Mouse (Mus musculus) lung, adult 2 months (tissue): ENCODE measurements around the gene Cyp3a13.
A peak's percentile ranks its signal among the peaks of the same experiment; 100 is the strongest.

Experiments
- CTCF ChIP-seq: fragments of 200-500 bp; IDR thresholded peaks from 2 replicates; pipeline ENCODE4 v1.5.1; 2011; ENCODE audit warnings: mild to moderate bottlenecking, low read length, control low read depth; ENCODE audit not compliant: insufficient read depth
- POLR2A ChIP-seq: fragments of 200-500 bp; IDR thresholded peaks from 2 replicates; pipeline ENCODE4 v1.6.1; 2011; ENCODE audit warnings: low read depth, mild to moderate bottlenecking, control low read depth, low read length, borderline replicate concordance; ENCODE audit errors: extremely low read depth

DNA sequence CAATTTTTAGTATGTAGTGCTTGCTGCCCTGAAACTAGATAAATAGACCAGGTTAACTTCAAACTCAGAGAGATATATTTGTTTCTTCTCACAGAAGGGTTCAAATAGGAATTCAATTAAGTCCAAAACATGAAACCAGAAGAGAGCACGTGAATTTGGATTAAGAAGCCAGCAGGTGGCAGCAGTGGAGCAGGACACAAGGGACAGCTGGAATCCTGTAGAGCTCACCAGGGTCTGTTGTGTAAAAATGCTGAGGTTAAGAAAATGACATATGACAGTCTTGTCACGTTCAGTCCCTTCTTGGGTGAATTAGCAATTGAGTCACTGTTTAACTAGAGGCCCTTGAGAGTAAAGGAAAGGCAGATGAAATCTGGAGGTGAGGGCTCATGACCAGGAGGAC lies 35.5 kb downstream of the Cyp3a13 start:
- peak; percentile 61 for TF ChIP-seq CTCF
- no peak for TF ChIP-seq POLR2A
